ENCODE assay signal across 8 mouse cellular contexts in the genomic region with DNA sequence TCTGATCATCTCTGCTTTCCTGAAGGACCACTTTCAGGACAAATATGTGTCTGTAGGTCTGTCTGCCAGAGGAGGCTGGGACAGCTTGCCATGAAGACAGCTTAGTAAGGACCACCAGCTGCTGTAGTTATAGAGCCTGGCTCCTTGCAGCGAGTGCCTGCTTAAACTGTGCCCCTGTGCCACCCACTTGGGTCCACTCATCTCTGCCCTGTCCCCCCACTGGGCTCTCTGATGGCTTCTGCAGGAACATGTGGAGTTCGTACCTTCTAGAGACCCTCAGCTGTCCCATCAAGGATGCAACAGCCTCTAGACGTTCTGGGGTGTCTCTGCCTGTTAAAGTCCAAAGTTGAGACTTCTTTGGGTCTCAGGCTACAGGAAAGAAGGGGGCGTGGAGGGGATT. TPM values are rescaled to one million over a fixed set of nuclear protein-coding genes. Genes with fewer than 3 reads are reported as not detected.
A peak's percentile ranks its signal among the peaks of the same experiment; 100 is the strongest.
DNase-seq lines count a peak whose midpoint lies in the region; ATAC-seq and TF ChIP-seq lines count a peak whose summit lies in the region.

No protein-coding gene starts in this region.

- 47% methylated on average over 4 of the region's 4 CpGs for WGBS in kidney, embryonic 15.5 days
- WGBS in embryonic facial prominence, embryonic 15.5 days: 21% methylated on average over 4 of the region's 4 CpGs
- 46% methylated on average over 4 of the region's 4 CpGs for WGBS in intestine, postnatal 0 days
- WGBS in neural tube, embryonic 12.5 days: 55% methylated on average over 4 of the region's 4 CpGs

- no peak for TF ChIP-seq CTCF in intestine, postnatal 0 days (IDR thresholded peaks at IDR 0.05; ENCODE audit: low read depth)

- peaks cover 14% of the 10 kb centered on the region; the same call in 1 of the 2 replicates for H3K27me3 ChIP-seq in kidney, embryonic 15.5 days
- no peaks in the 10 kb centered on the region for H3K27me3 ChIP-seq in embryonic facial prominence, embryonic 15.5 days
- H3K27me3 ChIP-seq in intestine, postnatal 0 days (replicated peaks; ENCODE audit: control insufficient read depth, insufficient read depth, low read length): no peaks in the 10 kb centered on the region
- no peaks in the 10 kb centered on the region for H3K27me3 ChIP-seq in neural tube, embryonic 12.5 days (replicated peaks)

- H3K4me1 ChIP-seq in kidney, embryonic 15.5 days: peaks cover 78% of the 10 kb centered on the region
- peaks cover 93% of the 10 kb centered on the region for H3K4me1 ChIP-seq in embryonic facial prominence, embryonic 15.5 days
- H3K4me1 ChIP-seq in intestine, postnatal 0 days (replicated peaks; ENCODE audit: control insufficient read depth, insufficient read depth, low read length): peaks cover 26% of the 10 kb centered on the region
- H3K4me1 ChIP-seq in neural tube, embryonic 12.5 days: peaks cover 57% of the 10 kb centered on the region

- peak overlapping the region; percentile 41 for H3K4me3 ChIP-seq in kidney, embryonic 15.5 days (replicated peaks)
- H3K4me3 ChIP-seq in embryonic facial prominence, embryonic 15.5 days (replicated peaks): peak overlapping the region; percentile 86
- H3K4me3 ChIP-seq in intestine, postnatal 0 days (ENCODE audit: low read depth, low read length): peak overlapping the region; percentile 26
- peak overlapping the region; percentile 37 for H3K4me3 ChIP-seq in neural tube, embryonic 12.5 days

- peak overlapping the region; percentile 72 for H3K4me2 ChIP-seq in kidney, embryonic 15.5 days
- peak overlapping the region; percentile 80 for H3K4me2 ChIP-seq in embryonic facial prominence, embryonic 15.5 days (replicated peaks)
- H3K4me2 ChIP-seq in intestine, postnatal 0 days (replicated peaks; ENCODE audit: low read depth): peak overlapping the region; percentile 60
- H3K4me2 ChIP-seq in neural tube, embryonic 12.5 days (replicated peaks): peak overlapping the region; percentile 67

- no peaks in the 10 kb centered on the region for H3K9me3 ChIP-seq in kidney, embryonic 15.5 days (replicated peaks)
- H3K9me3 ChIP-seq in embryonic facial prominence, embryonic 15.5 days (replicated peaks): no peaks in the 10 kb centered on the region
- H3K9me3 ChIP-seq in intestine, postnatal 0 days (ENCODE audit: control insufficient read depth): no peaks in the 10 kb centered on the region
- no peaks in the 10 kb centered on the region for H3K9me3 ChIP-seq in neural tube, embryonic 12.5 days

- DNase-seq in kidney, postnatal 14 days: no peak
- DNase-seq in spleen, postnatal 4 days (ENCODE audit: low spot score in 2 of 2): no peak
- DNase-seq in cerebellum, adult 11 months: no peak

- H3K27ac ChIP-seq in kidney, embryonic 15.5 days: peak overlapping the region; percentile 93
- H3K27ac ChIP-seq in embryonic facial prominence, embryonic 15.5 days (replicated peaks): peak overlapping the region; percentile 97
- 0 out of 2 replicates have a peak overlapping the region, but pooled peaks have one; percentile 36 for H3K27ac ChIP-seq in intestine, postnatal 0 days (ENCODE audit: low read depth, low read length)
- H3K27ac ChIP-seq in neural tube, embryonic 12.5 days: peak overlapping the region; percentile 68

- peaks cover 16% of the 10 kb centered on the region for H3K36me3 ChIP-seq in kidney, embryonic 15.5 days
- peaks cover 35% of the 10 kb centered on the region for H3K36me3 ChIP-seq in embryonic facial prominence, embryonic 15.5 days
- peaks cover 8% of the 10 kb centered on the region; the same call in 1 of the 2 replicates for H3K36me3 ChIP-seq in intestine, postnatal 0 days (ENCODE audit: control insufficient read depth, insufficient read depth)
- H3K36me3 ChIP-seq in neural tube, embryonic 12.5 days: peaks cover 10% of the 10 kb centered on the region

- H3K9ac ChIP-seq in kidney, embryonic 15.5 days: peak overlapping the region; percentile 45
- H3K9ac ChIP-seq in embryonic facial prominence, embryonic 15.5 days: no peak overlapping the region
- peak overlapping the region; percentile 13; the same call in 1 of the 2 replicates for H3K9ac ChIP-seq in intestine, postnatal 0 days (ENCODE audit: low read depth, low read length)
- H3K9ac ChIP-seq in neural tube, embryonic 12.5 days: peak overlapping the region; percentile 54

- ATAC-seq in kidney, embryonic 15.5 days (replicated peaks; ENCODE audit: low FRiP score): peak; percentile 5; the same call in 1 of the 2 replicates
- no peak for ATAC-seq in embryonic facial prominence, embryonic 15.5 days (ENCODE audit: insufficient number of reproducible peaks, low FRiP score, low TSS enrichment, low read depth)
- ATAC-seq in intestine, postnatal 0 days: no peak
- ATAC-seq in neural tube, embryonic 12.5 days (ENCODE audit: low FRiP score, low read depth): no peak
- ATAC-seq in erythroblast, adult 5-6 weeks (replicated peaks; ENCODE audit: low FRiP score, poor library complexity, severe bottlenecking): no peak

RNA-seq across cellular contexts. Expression of gene Ephb3, which starts 6.9 kb away (rescaled TPM):
- 17.2 and 18.7 TPM in 2 replicates for polyA plus RNA-seq in kidney, embryonic 15.5 days (2015; fragmentation: Nextera tagmentation; extraction: Ambion mirVana)
- 50.7 and 53.3 TPM in 2 replicates for polyA plus RNA-seq in embryonic facial prominence, embryonic 15.5 days (2015; fragmentation: Nextera tagmentation; extraction: Ambion mirVana)
- polyA plus RNA-seq in intestine, postnatal 0 days (2015; fragmentation: Nextera tagmentation; extraction: Ambion mirVana): 3.9 and 4.0 TPM in 2 replicates
- polyA plus RNA-seq in neural tube, embryonic 12.5 days (2016; fragmentation: Nextera tagmentation; extraction: Ambion mirVana): 18.8 and 20.4 TPM in 2 replicates
- total RNA-seq in erythroblast, adult 5-6 weeks (2015; ENCODE audit: low replicate concordance): not detected in 2 replicates
- not detected in 2 replicates for total RNA-seq in erythroblast, adult 5-6 weeks (2017; ENCODE audit: low replicate concordance)

RNA-seq across cellular contexts. Expression of gene Teddm3, which starts 57.7 kb away (rescaled TPM):
- polyA plus RNA-seq in kidney, embryonic 15.5 days (2015; fragmentation: Nextera tagmentation; extraction: Ambion mirVana): 0.22 TPM in 1 of 2 replicates, not detected in the other
- polyA plus RNA-seq in embryonic facial prominence, embryonic 15.5 days (2015; fragmentation: Nextera tagmentation; extraction: Ambion mirVana): 11.1 and 11.2 TPM in 2 replicates
- polyA plus RNA-seq in intestine, postnatal 0 days (2015; fragmentation: Nextera tagmentation; extraction: Ambion mirVana): 0.17 and 1.2 TPM in 2 replicates
- polyA plus RNA-seq in neural tube, embryonic 12.5 days (2016; fragmentation: Nextera tagmentation; extraction: Ambion mirVana): not detected in 2 replicates
- total RNA-seq in erythroblast, adult 5-6 weeks (2015; ENCODE audit: low replicate concordance): not detected in 2 replicates
- not detected in 2 replicates for total RNA-seq in erythroblast, adult 5-6 weeks (2017; ENCODE audit: low replicate concordance)

Comparison
In these comparisons a context has a peak if more than half of its experiments do, and no peak if none do; other contexts are left out.
1. H3K27ac ChIP-seq: peak in every context shown above with its lines; median percentile 97 in embryonic facial prominence, embryonic 15.5 days; 93 in kidney, embryonic 15.5 days; 68 in neural tube, embryonic 12.5 days; 36 in intestine, postnatal 0 days.
2. H3K4me3 ChIP-seq: peak in every context shown above with its lines; median percentile 86 in embryonic facial prominence, embryonic 15.5 days; 41 in kidney, embryonic 15.5 days; 37 in neural tube, embryonic 12.5 days; 26 in intestine, postnatal 0 days.